Mouse (Mus musculus): Measurements from ENCODE around the gene Phf12. TPM values are rescaled to one million over a fixed set of nuclear protein-coding genes. Genes with fewer than 3 reads are reported as not detected.
A peak's percentile ranks its signal among the peaks of the same experiment; 100 is the strongest.

Phf12 gene
- polyA plus RNA-seq, 1 experiment from 2014 or later, result 15.4 TPM

DNA sequence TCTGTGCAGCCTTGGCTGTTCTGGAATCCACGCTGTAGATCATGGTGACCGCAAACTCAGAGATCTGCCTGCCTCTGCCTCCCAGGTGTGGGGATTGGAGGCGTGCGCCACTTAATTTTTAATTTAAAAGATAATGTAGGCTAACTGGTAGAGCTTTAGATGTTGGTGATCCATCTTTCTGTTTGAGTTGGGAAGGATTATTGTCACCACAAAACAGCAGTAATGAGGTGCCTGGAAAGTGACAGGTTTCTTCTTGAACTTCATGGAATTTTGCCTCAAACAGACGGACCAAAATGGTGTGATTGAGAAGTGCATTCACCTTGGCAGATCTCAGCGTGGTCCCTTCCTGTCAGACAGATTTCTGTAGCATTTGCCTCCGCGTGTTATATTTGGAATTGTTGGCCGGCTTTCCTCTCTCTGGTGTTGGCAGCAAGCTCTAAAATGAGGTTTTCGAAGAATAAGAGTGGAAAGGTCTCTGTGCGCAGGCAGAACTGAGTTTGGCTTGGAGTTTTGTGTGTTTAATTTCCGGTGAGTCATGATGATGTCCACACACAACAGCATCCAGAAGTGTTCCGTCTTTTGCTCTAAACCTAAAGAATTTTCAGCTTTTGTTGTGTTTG is 6.6 kb downstream of the Phf12 start:
- H3K27ac ChIP-seq, result no peak overlapping the region
- no peak overlapping the region for H3K9ac ChIP-seq
- peaks cover 33% of the 10 kb centered on the region for H3K36me3 ChIP-seq (replicated peaks; ENCODE audit: control insufficient read depth, insufficient read depth)
- H3K4me2 ChIP-seq (replicated peaks), result no peak overlapping the region
- H3K4me1 ChIP-seq (replicated peaks; ENCODE audit: control insufficient read depth, insufficient read depth, low read length), result peaks cover 10% of the 10 kb centered on the region
- 92% methylated on average over 13 of the region's 13 CpGs for WGBS
- DNase-seq (ENCODE audit: low spot score) (no peak), ATAC-seq (ENCODE audit: low FRiP score) (no peak)
- H3K27me3 ChIP-seq (ENCODE audit: control insufficient read depth, insufficient read depth, low read length), result no peaks in the 10 kb centered on the region
- H3K4me3 ChIP-seq (replicated peaks; ENCODE audit: low read length), result no peak overlapping the region
- H3K9me3 ChIP-seq (ENCODE audit: control insufficient read depth, low read length), result no peaks in the 10 kb centered on the region

- Histone ChIP-seq H3K9ac (no peak overlapping the region), H3K4me2 (replicated peaks) (no peak overlapping the region), H3K9me3 (ENCODE audit: control insufficient read depth, low read length) (no peaks in the 10 kb centered on the region), H3K27me3 (ENCODE audit: control insufficient read depth, insufficient read depth, low read length) (no peaks in the 10 kb centered on the region), H3K27ac (no peak overlapping the region), H3K4me1 (replicated peaks; ENCODE audit: control insufficient read depth, insufficient read depth, low read length) (no peaks in the 10 kb centered on the region), H3K36me3 (replicated peaks; ENCODE audit: control insufficient read depth, insufficient read depth) (no peaks in the 10 kb centered on the region; the same call in none of the 2 replicates), H3K4me3 (replicated peaks; ENCODE audit: low read length) (no peak overlapping the region)
- 83% methylated on average over 1 of the region's 1 CpGs for WGBS
- DNase-seq (ENCODE audit: low spot score) (no peak), ATAC-seq (ENCODE audit: low FRiP score) (no peak)
These were observed 13.0 kb downstream of the Phf12 start for GRCm38 (mm10) chr11:77995556-77995955.

- Histone ChIP-seq H3K27me3 (ENCODE audit: control insufficient read depth, insufficient read depth, low read length) (no peaks in the 10 kb centered on the region), H3K9ac (no peak overlapping the region), H3K4me1 (replicated peaks; ENCODE audit: control insufficient read depth, insufficient read depth, low read length) (peaks cover 6% of the 10 kb centered on the region; the same call in 1 of the 2 replicates), H3K27ac (no peak overlapping the region), H3K36me3 (replicated peaks; ENCODE audit: control insufficient read depth, insufficient read depth) (peaks cover 52% of the 10 kb centered on the region), H3K9me3 (ENCODE audit: control insufficient read depth, low read length) (no peaks in the 10 kb centered on the region), H3K4me3 (replicated peaks; ENCODE audit: low read length) (no peak overlapping the region), H3K4me2 (replicated peaks) (no peak overlapping the region)
- WGBS, result 94% methylated on average over 5 of the region's 5 CpGs
- DNase-seq (ENCODE audit: low spot score) (no peak), ATAC-seq (ENCODE audit: low FRiP score) (no peak)
These were observed 23.9 kb downstream of the Phf12 start for GRCm38 (mm10) chr11:78006446-78006845.

DNA sequence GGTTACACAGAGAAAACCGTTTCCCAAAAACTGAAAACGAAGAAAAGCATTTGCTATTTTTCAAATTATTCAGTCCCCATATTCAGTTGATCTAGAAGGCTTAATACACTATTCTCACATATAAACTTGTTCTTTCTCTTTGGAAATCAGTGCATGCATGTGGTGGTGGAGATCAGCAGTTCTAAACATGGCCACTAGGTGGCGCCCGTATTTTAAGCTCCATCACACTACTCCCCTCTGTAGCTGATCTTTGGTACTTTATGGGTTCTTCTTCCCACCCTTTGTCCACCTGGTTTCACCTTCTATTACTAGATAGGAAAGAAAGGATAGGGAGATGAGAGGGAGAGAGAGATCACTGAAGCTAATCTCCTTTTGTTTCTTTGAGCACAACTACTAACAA is 37.1 kb downstream of the Phf12 start:
- 0 out of 2 replicates have a peak, but pooled peaks have one; percentile 65 for ATAC-seq (ENCODE audit: low FRiP score)
- WGBS, result 27% methylated on average over 4 of the region's 4 CpGs
- H3K4me2 ChIP-seq (replicated peaks), result no peak overlapping the region
- no peak overlapping the region for H3K27ac ChIP-seq
- no peaks in the 10 kb centered on the region for H3K4me1 ChIP-seq (replicated peaks; ENCODE audit: control insufficient read depth, insufficient read depth, low read length)
- H3K9ac ChIP-seq, result no peak overlapping the region
- no peaks in the 10 kb centered on the region for H3K9me3 ChIP-seq (ENCODE audit: control insufficient read depth, low read length)
- DNase-seq (ENCODE audit: low spot score), result peak; percentile 90
- no peaks in the 10 kb centered on the region for H3K27me3 ChIP-seq (ENCODE audit: control insufficient read depth, insufficient read depth, low read length)
- H3K4me3 ChIP-seq (replicated peaks; ENCODE audit: low read length), result no peak overlapping the region
- H3K36me3 ChIP-seq (replicated peaks; ENCODE audit: control insufficient read depth, insufficient read depth), result peaks cover 96% of the 10 kb centered on the region

DNA sequence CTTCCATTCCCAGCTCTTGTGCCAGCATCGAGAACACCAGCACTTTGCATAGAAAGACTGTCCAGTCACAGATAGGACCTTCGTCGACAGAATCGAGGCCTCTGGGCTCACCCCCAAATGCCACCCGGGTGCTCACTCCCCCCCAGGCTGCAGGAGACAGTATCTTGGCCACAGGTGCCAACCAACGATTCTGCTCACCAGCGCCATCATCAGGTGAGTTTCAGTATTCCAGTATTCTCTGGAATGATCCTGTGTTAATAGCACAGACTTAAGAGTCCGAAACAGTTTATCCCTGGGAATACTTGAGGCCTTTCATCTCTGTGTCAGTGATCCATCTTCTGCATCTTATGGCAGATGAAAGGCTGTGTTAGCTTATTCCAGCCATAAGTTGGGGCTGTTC is 41.1 kb downstream of the Phf12 start:
- peaks cover 95% of the 10 kb centered on the region for H3K36me3 ChIP-seq (replicated peaks; ENCODE audit: control insufficient read depth, insufficient read depth)
- no peak for ATAC-seq (ENCODE audit: low FRiP score)
- H3K4me2 ChIP-seq (replicated peaks), result no peak overlapping the region
- H3K9ac ChIP-seq, result no peak overlapping the region
- no peak for DNase-seq (ENCODE audit: low spot score)
- H3K27ac ChIP-seq, result no peak overlapping the region
- H3K4me3 ChIP-seq (replicated peaks; ENCODE audit: low read length), result no peak overlapping the region
- no peaks in the 10 kb centered on the region for H3K27me3 ChIP-seq (ENCODE audit: control insufficient read depth, insufficient read depth, low read length)
- no peaks in the 10 kb centered on the region for H3K9me3 ChIP-seq (ENCODE audit: control insufficient read depth, low read length)
- no peaks in the 10 kb centered on the region for H3K4me1 ChIP-seq (replicated peaks; ENCODE audit: control insufficient read depth, insufficient read depth, low read length)
- WGBS, result 85% methylated on average over 8 of the region's 8 CpGs

DNA sequence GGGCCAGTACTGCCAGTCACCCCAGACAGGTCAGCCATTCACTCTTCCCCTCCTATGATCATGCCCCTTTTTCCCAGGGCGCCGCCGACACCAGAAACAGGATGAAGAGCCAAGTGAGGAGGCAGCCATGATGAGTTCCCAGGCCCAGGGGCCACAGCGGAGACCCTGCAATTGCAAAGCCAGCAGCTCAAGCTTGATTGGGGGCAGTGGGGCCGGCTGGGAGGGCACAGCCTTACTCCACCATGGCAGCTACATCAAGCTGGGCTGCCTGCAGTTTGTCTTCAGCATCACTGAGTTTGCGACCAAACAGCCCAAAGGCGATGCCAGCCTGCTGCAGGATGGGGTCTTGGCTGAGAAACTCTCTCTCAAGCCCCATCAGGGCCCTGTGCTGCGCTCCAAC is 46.7 kb downstream of the Phf12 start:
- Histone ChIP-seq H3K4me2 (replicated peaks) (no peak overlapping the region), H3K4me3 (replicated peaks; ENCODE audit: low read length) (no peak overlapping the region), H3K9ac (no peak overlapping the region), H3K36me3 (replicated peaks; ENCODE audit: control insufficient read depth, insufficient read depth) (peaks cover 66% of the 10 kb centered on the region), H3K9me3 (ENCODE audit: control insufficient read depth, low read length) (no peaks in the 10 kb centered on the region), H3K27ac (no peak overlapping the region), H3K27me3 (ENCODE audit: control insufficient read depth, insufficient read depth, low read length) (no peaks in the 10 kb centered on the region), H3K4me1 (replicated peaks; ENCODE audit: control insufficient read depth, insufficient read depth, low read length) (peaks cover 12% of the 10 kb centered on the region)
- no peak for ATAC-seq (ENCODE audit: low FRiP score)
- 85% methylated on average over 8 of the region's 8 CpGs for WGBS
- no peak for DNase-seq (ENCODE audit: low spot score)

DNA sequence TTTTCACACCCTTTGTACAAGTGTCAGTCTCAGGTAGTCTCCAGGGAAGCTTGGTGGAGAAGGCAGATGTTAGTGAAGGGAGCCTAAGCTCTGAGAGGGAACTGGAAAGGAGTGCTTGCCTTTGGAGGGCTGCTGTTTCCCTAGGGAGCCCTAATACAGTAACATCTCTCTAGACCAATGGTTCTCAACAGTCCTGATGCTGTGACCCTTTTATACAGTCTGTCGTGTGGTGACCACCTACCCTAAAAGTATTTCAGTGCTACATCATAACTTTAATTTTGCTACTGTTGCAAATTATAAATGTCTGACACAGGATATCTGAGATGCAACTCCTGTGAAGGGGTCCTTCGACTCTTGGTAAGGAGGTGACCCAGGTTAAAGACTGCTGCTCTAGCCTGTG is 48.0 kb downstream of the Phf12 start:
- H3K9ac ChIP-seq, result no peak overlapping the region
- H3K9me3 ChIP-seq (ENCODE audit: control insufficient read depth, low read length), result no peaks in the 10 kb centered on the region
- H3K4me1 ChIP-seq (replicated peaks; ENCODE audit: control insufficient read depth, insufficient read depth, low read length), result peaks cover 12% of the 10 kb centered on the region
- no peak overlapping the region for H3K4me3 ChIP-seq (replicated peaks; ENCODE audit: low read length)
- H3K27ac ChIP-seq, result no peak overlapping the region
- H3K36me3 ChIP-seq (replicated peaks; ENCODE audit: control insufficient read depth, insufficient read depth), result peaks cover 66% of the 10 kb centered on the region
- no peaks in the 10 kb centered on the region for H3K27me3 ChIP-seq (ENCODE audit: control insufficient read depth, insufficient read depth, low read length)
- DNase-seq (ENCODE audit: low spot score), result no peak
- H3K4me2 ChIP-seq (replicated peaks), result no peak overlapping the region
- WGBS, result 67% methylated on average over 2 of the region's 2 CpGs
- ATAC-seq (ENCODE audit: low FRiP score), result no peak

GRCm38 (mm10) chr11:78031389-78031788 is 48.8 kb downstream of the Phf12 start:
- 38% methylated on average over 6 of the region's 6 CpGs for WGBS
- Histone ChIP-seq H3K4me1 (replicated peaks; ENCODE audit: control insufficient read depth, insufficient read depth, low read length) (peaks cover 12% of the 10 kb centered on the region), H3K4me3 (replicated peaks; ENCODE audit: low read length) (peak overlapping the region; percentile 67; the same call in 1 of the 2 replicates), H3K36me3 (replicated peaks; ENCODE audit: control insufficient read depth, insufficient read depth) (peaks cover 61% of the 10 kb centered on the region), H3K9ac (peak overlapping the region; percentile 19; the same call in 1 of the 2 replicates), H3K9me3 (ENCODE audit: control insufficient read depth, low read length) (no peaks in the 10 kb centered on the region), H3K27ac (peak overlapping the region; percentile 93), H3K4me2 (replicated peaks) (peak overlapping the region; percentile 62), H3K27me3 (ENCODE audit: control insufficient read depth, insufficient read depth, low read length) (no peaks in the 10 kb centered on the region)
- DNase-seq (ENCODE audit: low spot score), result no peak
- no peak for ATAC-seq (ENCODE audit: low FRiP score)

GRCm38 (mm10) chr11:78031947-78032808 is 49.6 kb downstream of the Phf12 start, which contains the start of gene Dhrs13:
Gene Dhrs13, plus strand, starts transcription at chr11:78032280.
- under 1% methylated on average over 93 of the region's 96 CpGs for WGBS
- peak within 1 kb of the TSS; percentile 62 for H3K4me2 ChIP-seq (replicated peaks)
- peaks cover 12% of the 10 kb centered on the region for H3K4me1 ChIP-seq (replicated peaks; ENCODE audit: control insufficient read depth, insufficient read depth, low read length)
- H3K9ac ChIP-seq, result peak within 1 kb of the TSS; percentile 86
- peak; percentile 94 for DNase-seq (ENCODE audit: low spot score)
- peak within 1 kb of the TSS; percentile 67 for H3K4me3 ChIP-seq (replicated peaks; ENCODE audit: low read length)
- H3K27ac ChIP-seq, result peak within 1 kb of the TSS; percentile 93
- H3K36me3 ChIP-seq (replicated peaks; ENCODE audit: control insufficient read depth, insufficient read depth), result peaks cover 59% of the 10 kb centered on the region
- no peaks in the 10 kb centered on the region for H3K27me3 ChIP-seq (ENCODE audit: control insufficient read depth, insufficient read depth, low read length)
- no peaks in the 10 kb centered on the region for H3K9me3 ChIP-seq (ENCODE audit: control insufficient read depth, low read length)
- peak; percentile 92 for ATAC-seq (ENCODE audit: low FRiP score)

Measured in hindbrain, embryonic 14.5 days (tissue).